In the genomic region with DNA sequence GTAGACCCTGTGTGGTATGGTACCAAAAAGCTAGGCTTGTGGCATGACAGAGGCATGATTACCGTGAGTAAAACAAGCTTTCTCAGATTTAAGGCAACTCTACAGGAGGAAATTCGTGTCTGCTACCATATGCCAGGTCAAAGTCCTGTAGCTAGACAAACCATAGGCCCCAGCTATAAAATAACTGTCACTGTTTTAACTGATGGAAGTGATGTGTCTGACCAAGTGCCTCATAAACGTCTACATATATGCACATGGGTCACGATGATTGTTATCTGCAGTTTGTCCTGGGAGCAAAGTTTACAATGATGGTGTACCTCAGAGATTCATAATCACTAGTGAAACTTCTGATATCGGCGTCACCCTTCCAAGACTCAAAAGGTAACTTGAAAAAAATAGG, we compare ENCODE assay signal across 21 mouse cellular contexts. TPM values are rescaled to one million over a fixed set of nuclear protein-coding genes. Genes with fewer than 3 reads are reported as not detected.
"Had no signal": no experiment of that assay in that cellular context is flagged by ENCODE, and none has a peak within 500 bp of the region (broad histone marks: within the 10 kb centered on the region; RNA-seq: fewer than 3 reads in every experiment).

No protein-coding gene starts in this region.

- DNase-seq: liver, postnatal 0 days; lung, postnatal 10 days; lung, postnatal 4 days; midbrain, embryonic 14.5 days; retina, postnatal 1 day; right cerebral cortex, adult 18-20 months; right cerebral cortex, postnatal 25 days; right cerebral cortex, postnatal 4 days; thymus, adult 2 months; thymus, postnatal 25 days; thymus, postnatal 4 days had no signal

- H3K9me3 ChIP-seq: midbrain, embryonic 10.5 days; midbrain, embryonic 12.5 days; neural tube, embryonic 13.5 days; neural tube, embryonic 15.5 days; stomach, embryonic 15.5 days had no signal

- H3K4me2 ChIP-seq: lung, embryonic 14.5 days; midbrain, embryonic 12.5 days; neural tube, embryonic 13.5 days; neural tube, embryonic 15.5 days; stomach, embryonic 15.5 days had no signal

- H3K4me1 ChIP-seq: midbrain, embryonic 10.5 days; midbrain, embryonic 12.5 days; neural tube, embryonic 13.5 days; neural tube, embryonic 15.5 days; stomach, embryonic 15.5 days had no signal

- ATAC-seq: liver, postnatal 0 days; midbrain, embryonic 16.5 days had no signal

- H3K27ac ChIP-seq: midbrain, embryonic 10.5 days; midbrain, embryonic 12.5 days; neural tube, embryonic 13.5 days; neural tube, embryonic 15.5 days; stomach, embryonic 15.5 days; stomach, postnatal 0 days had no signal

- H3K9ac ChIP-seq: liver, postnatal 0 days; lung, embryonic 14.5 days; midbrain, embryonic 12.5 days; neural tube, embryonic 13.5 days; neural tube, embryonic 15.5 days; stomach, embryonic 15.5 days had no signal

- H3K36me3 ChIP-seq: stomach, embryonic 15.5 days had no signal

- H3K4me3 ChIP-seq: midbrain, embryonic 10.5 days; midbrain, embryonic 12.5 days; myocyte; neural tube, embryonic 13.5 days; neural tube, embryonic 15.5 days; stomach, embryonic 15.5 days had no signal

- H3K27me3 ChIP-seq: midbrain, embryonic 12.5 days; neural tube, embryonic 13.5 days; neural tube, embryonic 15.5 days; stomach, embryonic 15.5 days had no signal

RNA-seq across cellular contexts. Expression of a gene that starts 33.9 kb away (rescaled TPM):
- polyA plus RNA-seq: midbrain, embryonic 14.5 days; neural tube, embryonic 15.5 days; testis, adult 2 months; thymus, adult 2 months had no signal
